ENCODE assay signal across 38 mouse cellular contexts in genomic region chr5:114004573-114004972, GRCm38 (mm10). TPM values are rescaled to one million over a fixed set of nuclear protein-coding genes. Genes with fewer than 3 reads are reported as not detected.
A peak's percentile ranks its signal among the peaks of the same experiment; 100 is the strongest.
DNase-seq lines count a peak whose midpoint lies in the region; ATAC-seq and TF ChIP-seq lines count a peak whose summit lies in the region.
"Had no signal": no experiment of that assay in that cellular context is flagged by ENCODE, and none has a peak within 500 bp of the region (broad histone marks: within the 10 kb centered on the region; RNA-seq: fewer than 3 reads in every experiment).

No protein-coding gene starts in this region.

- H3K4me3 ChIP-seq in cerebellum, adult 2 months (replicated peaks; ENCODE audit: insufficient read depth, low read depth, low read length) = peak overlapping the region; percentile 35
- H3K4me3 ChIP-seq in intestine, postnatal 0 days (ENCODE audit: low read depth, low read length) = no peak overlapping the region
- peak overlapping the region; percentile 20; the same call in 1 of the 2 replicates for H3K4me3 ChIP-seq in kidney, embryonic 16.5 days (ENCODE audit: low read length)
- H3K4me3 ChIP-seq in forebrain, embryonic 12.5 days (replicated peaks) = no peak overlapping the region
- H3K4me3 ChIP-seq in layer of hippocampus, adult 2 months = no peak overlapping the region
- H3K4me3 ChIP-seq: forebrain, embryonic 15.5 days; heart, embryonic 12.5 days; hindbrain, embryonic 13.5 days; left cerebral cortex, adult 2 months; limb, embryonic 13.5 days; megakaryocyte, embryonic 14.5 days; midbrain, embryonic 12.5 days; myocyte; neural tube, embryonic 15.5 days had no signal

- H3K9me3 ChIP-seq in intestine, postnatal 0 days (ENCODE audit: control insufficient read depth) = no peaks in the 10 kb centered on the region
- H3K9me3 ChIP-seq in kidney, embryonic 16.5 days (ENCODE audit: low read length) = no peaks in the 10 kb centered on the region
- H3K9me3 ChIP-seq in forebrain, embryonic 12.5 days = no peaks in the 10 kb centered on the region
- H3K9me3 ChIP-seq: forebrain, embryonic 15.5 days; heart, embryonic 12.5 days; hindbrain, embryonic 13.5 days; limb, embryonic 13.5 days; midbrain, embryonic 12.5 days; neural tube, embryonic 15.5 days had no signal

- no peak overlapping the region for H3K9ac ChIP-seq in intestine, postnatal 0 days (ENCODE audit: low read depth, low read length)
- H3K9ac ChIP-seq in kidney, embryonic 16.5 days (replicated peaks; ENCODE audit: low read length) = no peak overlapping the region
- H3K9ac ChIP-seq in forebrain, embryonic 12.5 days = no peak overlapping the region
- H3K9ac ChIP-seq: forebrain, embryonic 15.5 days; heart, embryonic 12.5 days; hindbrain, embryonic 13.5 days; limb, embryonic 13.5 days; midbrain, embryonic 12.5 days; neural tube, embryonic 15.5 days had no signal

- H3K27ac ChIP-seq in cerebellum, adult 2 months (ENCODE audit: insufficient read depth, low read length) = no peak overlapping the region
- peak overlapping the region; percentile 55 for H3K27ac ChIP-seq in intestine, postnatal 0 days (ENCODE audit: low read depth, low read length)
- H3K27ac ChIP-seq in kidney, embryonic 16.5 days (ENCODE audit: low read length) = peak overlapping the region; percentile 77
- no peak overlapping the region for H3K27ac ChIP-seq in forebrain, embryonic 12.5 days
- no peak overlapping the region for H3K27ac ChIP-seq in layer of hippocampus, adult 2 months
- H3K27ac ChIP-seq: forebrain, embryonic 15.5 days; hindbrain, embryonic 13.5 days; left cerebral cortex, adult 2 months; limb, embryonic 13.5 days; midbrain, embryonic 12.5 days; neural tube, embryonic 15.5 days had no signal

- no peaks in the 10 kb centered on the region for H3K4me1 ChIP-seq in cerebellum, adult 2 months (ENCODE audit: control insufficient read depth, insufficient read depth, low read length)
- peaks cover 9% of the 10 kb centered on the region; the same call in 1 of the 2 replicates for H3K4me1 ChIP-seq in intestine, postnatal 0 days (replicated peaks; ENCODE audit: control insufficient read depth, insufficient read depth, low read length)
- peaks cover 11% of the 10 kb centered on the region for H3K4me1 ChIP-seq in kidney, embryonic 16.5 days (ENCODE audit: insufficient read depth, low read length)
- H3K4me1 ChIP-seq in forebrain, embryonic 12.5 days = no peaks in the 10 kb centered on the region
- H3K4me1 ChIP-seq: forebrain, embryonic 15.5 days; heart, embryonic 12.5 days; limb, embryonic 13.5 days; midbrain, embryonic 12.5 days had no signal

- WGBS in cerebellum, adult 2 months = 77% methylated on average over 11 of the region's 11 CpGs
- WGBS in intestine, postnatal 0 days = 38% methylated on average over 11 of the region's 11 CpGs
- WGBS in kidney, embryonic 16.5 days = 65% methylated on average over 11 of the region's 11 CpGs
- WGBS in forebrain, embryonic 12.5 days = 80% methylated on average over 11 of the region's 11 CpGs

- ATAC-seq in intestine, postnatal 0 days = peak; percentile 73
- ATAC-seq in kidney, embryonic 16.5 days (ENCODE audit: low FRiP score, low TSS enrichment) = no peak
- ATAC-seq in forebrain, embryonic 12.5 days (ENCODE audit: low FRiP score) = no peak
- ATAC-seq: activated CD4-positive, CD25-positive, alpha-beta regulatory T cell, adult 4 months; forebrain, embryonic 15.5 days had no signal

- TF ChIP-seq CTCF in cerebellum, adult 2 months (IDR thresholded peaks at IDR 0.05; ENCODE audit: borderline replicate concordance, insufficient read depth, low read depth, low read length) = no peak
- no peak for TF ChIP-seq CTCF in intestine, postnatal 0 days (IDR thresholded peaks at IDR 0.05; ENCODE audit: low read depth)
- no peak for TF ChIP-seq CTCF in layer of hippocampus, adult 2 months (conservative IDR thresholded peaks at IDR 0.05)

- H3K4me2 ChIP-seq in intestine, postnatal 0 days (replicated peaks; ENCODE audit: low read depth) = peak overlapping the region; percentile 49
- peak overlapping the region; percentile 28 for H3K4me2 ChIP-seq in kidney, embryonic 16.5 days (replicated peaks; ENCODE audit: low read depth, low read length)
- H3K4me2 ChIP-seq in forebrain, embryonic 12.5 days = no peak overlapping the region
- H3K4me2 ChIP-seq: forebrain, embryonic 15.5 days; heart, embryonic 12.5 days; hindbrain, embryonic 13.5 days; limb, embryonic 13.5 days; liver, embryonic 11.5 days; midbrain, embryonic 12.5 days; neural tube, embryonic 15.5 days had no signal

- intact Hi-C loops in left cerebral cortex, postnatal 36 days (cut with DNase I) = no loop called here

- DNase-seq in cerebellum, adult 2 months = no peak
- no peak for DNase-seq in cerebellum, postnatal 4 days (ENCODE audit: low spot score in 2 of 2)
- DNase-seq in kidney, postnatal 4 days = peak; percentile 19 to 33
- no peak for DNase-seq in layer of hippocampus, adult 2 months (ENCODE audit: low spot score in 2 of 2)
- DNase-seq in left cerebral cortex, postnatal 36 days (ENCODE audit: low spot score in 2 of 2) = no peak
- DNase-seq: adrenal gland, adult 8-10 months; cerebellum, adult 8-10 months; cerebellum, postnatal 25 days; gastrocnemius, postnatal 25 days; heart, adult 11 months; heart, postnatal 4 days; lung, postnatal 4 days; retina, postnatal 1 day; thymus, adult 2 months; thymus, postnatal 36 days had no signal

- no peaks in the 10 kb centered on the region for H3K36me3 ChIP-seq in intestine, postnatal 0 days (ENCODE audit: control insufficient read depth, insufficient read depth)
- no peaks in the 10 kb centered on the region for H3K36me3 ChIP-seq in kidney, embryonic 16.5 days (ENCODE audit: insufficient read depth, low read length)
- H3K36me3 ChIP-seq in forebrain, embryonic 12.5 days (replicated peaks) = no peaks in the 10 kb centered on the region
- H3K36me3 ChIP-seq: forebrain, embryonic 15.5 days; heart, embryonic 12.5 days; hindbrain, embryonic 13.5 days; limb, embryonic 13.5 days; midbrain, embryonic 12.5 days; neural tube, embryonic 15.5 days had no signal

- H3K27me3 ChIP-seq in cerebellum, adult 2 months (ENCODE audit: control insufficient read depth, insufficient read depth, low read length) = no peaks in the 10 kb centered on the region
- H3K27me3 ChIP-seq in intestine, postnatal 0 days (replicated peaks; ENCODE audit: control insufficient read depth, insufficient read depth, low read length) = no peaks in the 10 kb centered on the region
- H3K27me3 ChIP-seq in kidney, embryonic 16.5 days (ENCODE audit: insufficient read depth, low read length) = no peaks in the 10 kb centered on the region
- no peaks in the 10 kb centered on the region for H3K27me3 ChIP-seq in forebrain, embryonic 12.5 days
- H3K27me3 ChIP-seq: CH12.LX; forebrain, embryonic 15.5 days; hindbrain, embryonic 13.5 days; limb, embryonic 13.5 days; midbrain, embryonic 12.5 days; neural tube, embryonic 15.5 days had no signal

- no peak for TF ChIP-seq POLR2A in cerebellum, adult 2 months (IDR thresholded peaks at IDR 0.05; ENCODE audit: borderline replicate concordance, insufficient read depth, low read length)

RNA-seq across cellular contexts. Expression of gene Dao, which starts 1.1 kb away (rescaled TPM):
- 51.3 and 63.2 TPM in 2 replicates for polyA plus RNA-seq in cerebellum, adult 2 months (2012; rRNA removed)
- polyA plus RNA-seq in intestine, postnatal 0 days (2015; fragmentation: Nextera tagmentation; extraction: Ambion mirVana) = 18.2 and 23.2 TPM in 2 replicates
- polyA plus RNA-seq in kidney, embryonic 16.5 days (2015; fragmentation: Nextera tagmentation; extraction: Ambion mirVana) = 20.4 and 22.5 TPM in 2 replicates
- not detected in 2 replicates for polyA plus RNA-seq in forebrain, embryonic 12.5 days (2016; fragmentation: Nextera tagmentation; extraction: Ambion mirVana)
- total RNA-seq in layer of hippocampus, adult 2 months (2021) = not detected
- not detected for total RNA-seq in left cerebral cortex, postnatal 36 days (2021)
- total RNA-seq: adrenal gland, adult 8-10 months; gastrocnemius, adult 18-20 months; gastrocnemius, postnatal 25 days; heart, postnatal 4 days; layer of hippocampus, postnatal 10 days; left cerebral cortex, adult 2 months; left cerebral cortex, postnatal 25 days; midbrain, postnatal 0 days had no signal
- polyA plus RNA-seq: C2C12; embryonic facial prominence, embryonic 11.5 days; forebrain, embryonic 15.5 days; heart, embryonic 12.5 days; heart, postnatal 0 days; hindbrain, embryonic 13.5 days; limb, embryonic 13.5 days; liver, embryonic 11.5 days; lung, embryonic 16.5 days; midbrain, embryonic 12.5 days; midbrain, postnatal 0 days; myocyte; neural tube, embryonic 15.5 days had no signal

RNA-seq across cellular contexts. Expression of gene Ssh1, which starts 10.9 kb away (rescaled TPM):
- 15.0 and 16.7 TPM in 2 replicates for polyA plus RNA-seq in cerebellum, adult 2 months (2012; rRNA removed)
- 5.1 TPM in 2 replicates for polyA plus RNA-seq in intestine, postnatal 0 days (2015; fragmentation: Nextera tagmentation; extraction: Ambion mirVana)
- polyA plus RNA-seq in kidney, embryonic 16.5 days (2015; fragmentation: Nextera tagmentation; extraction: Ambion mirVana) = 15.0 and 16.7 TPM in 2 replicates
- 19.0 and 19.9 TPM in 2 replicates for polyA plus RNA-seq in forebrain, embryonic 12.5 days (2016; fragmentation: Nextera tagmentation; extraction: Ambion mirVana)
- total RNA-seq in layer of hippocampus, adult 2 months (2021) = 10 to 100 TPM; 25.8 to 28.1 TPM
- 10 to 100 TPM; 21.0 to 29.1 TPM for total RNA-seq in left cerebral cortex, postnatal 36 days (2021)

Comparison
In these comparisons a context has a peak if more than half of its experiments do, and no peak if none do; other contexts are left out.
1. DNase-seq: peak in kidney, postnatal 4 days (2 of 2); none in cerebellum, adult 2 months (0 of 2), cerebellum, postnatal 4 days (0 of 2), layer of hippocampus, adult 2 months (0 of 2) and left cerebral cortex, postnatal 36 days (0 of 2).
2. H3K27ac ChIP-seq: peak in intestine, postnatal 0 days (single experiment) and kidney, embryonic 16.5 days (single experiment); none in cerebellum, adult 2 months (single experiment), forebrain, embryonic 12.5 days (single experiment) and layer of hippocampus, adult 2 months (single experiment).
3. H3K4me3 ChIP-seq: peak in cerebellum, adult 2 months (single experiment) and kidney, embryonic 16.5 days (single experiment); none in intestine, postnatal 0 days (single experiment), forebrain, embryonic 12.5 days (single experiment) and layer of hippocampus, adult 2 months (single experiment).
4. RNA of gene Dao, which starts 1.1 kb away (polyA plus RNA-seq): 51.3 to 63.2 TPM in cerebellum, adult 2 months, 20.4 to 22.5 TPM in kidney, embryonic 16.5 days and 18.2 to 23.2 TPM in intestine, postnatal 0 days; not detected in forebrain, embryonic 12.5 days; every median in the first group is over 10 times any median in the second.